Mouse (Mus musculus) midbrain, embryonic 11.5 days (tissue): Measurements from ENCODE around the gene Lrp1. TPM values are rescaled to one million over a fixed set of nuclear protein-coding genes. Genes with fewer than 3 reads are reported as not detected.

Experiments used
- ATAC-seq: fragments of 200-750 bp; cut with Nextera tagmentation; 2 replicates; pipeline ENCODE4 v1.8.0; 2017; ENCODE audit warnings: moderate TSS enrichment, moderate library complexity; ENCODE audit not compliant: low FRiP score
- DNase-seq: peaks from one replicate; pipeline ENCODE4 v3.0.0; 2015; ENCODE audit warnings: low spot score; ENCODE audit errors: missing footprints
- H3K27ac ChIP-seq: fragments of 300-500 bp; sonication (generic); 2 replicates; pipeline ENCODE4 v1.5.1; 2014; ENCODE audit warnings: low read depth, low read length
- H3K27me3 ChIP-seq: fragments of 300-500 bp; sonication (generic); 2 replicates; pipeline ENCODE4 v1.6.1; 2014; ENCODE audit warnings: mild to moderate bottlenecking, low read length, moderate library complexity, mixed read lengths; ENCODE audit not compliant: control insufficient read depth, insufficient read depth
- H3K36me3 ChIP-seq: fragments of 300-500 bp; sonication (generic); 2 replicates; pipeline ENCODE4 v1.6.1; 2014; ENCODE audit warnings: mild to moderate bottlenecking, low read length, moderate library complexity, mixed read lengths; ENCODE audit not compliant: control insufficient read depth, insufficient read depth
- H3K4me1 ChIP-seq: fragments of 300-500 bp; sonication (generic); 2 replicates; pipeline ENCODE4 v1.6.1; 2014; ENCODE audit warnings: low read length; ENCODE audit not compliant: control insufficient read depth, insufficient read depth
- H3K4me2 ChIP-seq: fragments of 300-500 bp; sonication (generic); 2 replicates; pipeline ENCODE4 v1.6.1; 2014; ENCODE audit warnings: mild to moderate bottlenecking, moderate library complexity
- H3K4me3 ChIP-seq: fragments of 300-500 bp; sonication (generic); 2 replicates; pipeline ENCODE4 v1.5.1; 2014; ENCODE audit warnings: low read depth, low read length
- H3K9ac ChIP-seq: fragments of 300-500 bp; sonication (generic); 2 replicates; pipeline ENCODE4 v1.6.1; 2014; ENCODE audit warnings: low read length
- H3K9me3 ChIP-seq: fragments of 300-500 bp; sonication (generic); 2 replicates; pipeline ENCODE4 v1.6.1; 2016; ENCODE audit warnings: low read length; ENCODE audit not compliant: control insufficient read depth
- WGBS: fragments of 180-500 bp; shearing (Covaris S2); extraction: QIAGEN DNeasy Blood & Tissue Kit; methylation state at CpG from one replicate; pipeline ENCODE4 v1.1.7; 2014; 5-methylcytosine and 5-hydroxymethylcytosine counted together
- polyA plus RNA-seq: library from polyadenylated mRNA; unstranded; fragments of >200 nt; fragmentation: Nextera tagmentation; extraction: Ambion mirVana; gene quantifications from 2 replicates; pipeline ENCODE4 v1.2.1, GENCODE M21; 2014

Lrp1 gene
- polyA plus RNA-seq, 1 experiment from 2014 or later = 58.8 TPM

GRCm38 (mm10) chr10:127517941-127518340 lies 103.0 kb downstream of the Lrp1 start:
- WGBS = 90% methylated on average over 22 of the region's 22 CpGs
- H3K4me1 ChIP-seq = peaks cover 55% of the 10 kb centered on the region

GRCm38 (mm10) chr10:127516576-127517260 lies 104.2 kb downstream of the Lrp1 start:
- Histone ChIP-seq H3K9ac (peak overlapping the region; percentile 21; the same call in 1 of the 2 replicates), H3K4me1 (peaks cover 62% of the 10 kb centered on the region), H3K27ac (no peak overlapping the region; the same call in 1 of the 2 replicates), H3K4me2 (peak overlapping the region; percentile 29; the same call in 1 of the 2 replicates), H3K36me3 (peaks cover 10% of the 10 kb centered on the region), H3K27me3 (peaks cover 29% of the 10 kb centered on the region), H3K9me3 (no peaks in the 10 kb centered on the region), H3K4me3 (no peak overlapping the region)
- WGBS = 8% methylated on average over 30 of the region's 30 CpGs
- DNase-seq (peak; percentile 92), ATAC-seq (no peak)

More at GRCm38 (mm10) chr10:127517941-127518340, 103.0 kb downstream of the Lrp1 start:
- no peak overlapping the region for H3K27ac ChIP-seq
- peaks cover 25% of the 10 kb centered on the region for H3K27me3 ChIP-seq
- no peaks in the 10 kb centered on the region for H3K9me3 ChIP-seq
- H3K9ac ChIP-seq = no peak overlapping the region
- ATAC-seq (no peak), DNase-seq (no peak)
- no peak overlapping the region for H3K4me2 ChIP-seq
- no peak overlapping the region for H3K4me3 ChIP-seq
- H3K36me3 ChIP-seq = peaks cover 10% of the 10 kb centered on the region

DNA sequence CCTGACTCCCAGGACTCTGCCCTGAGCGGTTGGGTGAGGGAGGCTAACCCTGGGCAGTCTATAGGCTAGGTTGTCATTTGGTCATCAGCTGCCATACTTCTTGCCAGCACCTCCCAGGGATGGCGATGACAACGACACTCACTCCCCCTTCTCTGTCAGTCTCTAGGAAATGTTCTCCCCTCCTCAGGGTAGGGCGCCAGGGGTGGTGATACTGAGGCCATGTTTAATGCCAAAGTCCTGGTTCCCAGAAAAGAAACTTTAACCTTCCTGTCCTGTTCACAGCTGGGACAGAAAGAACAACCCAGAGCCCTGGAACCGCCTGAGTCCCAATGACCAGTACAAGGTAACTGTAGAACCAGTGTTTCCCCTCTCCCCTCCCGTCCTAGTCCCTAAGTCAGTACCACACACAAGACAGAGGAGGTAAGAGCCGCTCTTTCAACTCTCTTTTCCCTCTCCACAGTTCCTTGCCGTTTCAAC lies 104.9 kb downstream of the Lrp1 start:
- Histone ChIP-seq H3K4me3 (no peak overlapping the region), H3K9ac (no peak overlapping the region), H3K4me1 (peaks cover 60% of the 10 kb centered on the region), H3K27me3 (peaks cover 35% of the 10 kb centered on the region), H3K4me2 (no peak overlapping the region; the same call in 1 of the 2 replicates), H3K36me3 (peaks cover 10% of the 10 kb centered on the region), H3K27ac (no peak overlapping the region), H3K9me3 (no peaks in the 10 kb centered on the region)
- ATAC-seq = no peak
- peak; percentile 87 for DNase-seq
- 12% methylated on average over 8 of the region's 8 CpGs for WGBS

DNA sequence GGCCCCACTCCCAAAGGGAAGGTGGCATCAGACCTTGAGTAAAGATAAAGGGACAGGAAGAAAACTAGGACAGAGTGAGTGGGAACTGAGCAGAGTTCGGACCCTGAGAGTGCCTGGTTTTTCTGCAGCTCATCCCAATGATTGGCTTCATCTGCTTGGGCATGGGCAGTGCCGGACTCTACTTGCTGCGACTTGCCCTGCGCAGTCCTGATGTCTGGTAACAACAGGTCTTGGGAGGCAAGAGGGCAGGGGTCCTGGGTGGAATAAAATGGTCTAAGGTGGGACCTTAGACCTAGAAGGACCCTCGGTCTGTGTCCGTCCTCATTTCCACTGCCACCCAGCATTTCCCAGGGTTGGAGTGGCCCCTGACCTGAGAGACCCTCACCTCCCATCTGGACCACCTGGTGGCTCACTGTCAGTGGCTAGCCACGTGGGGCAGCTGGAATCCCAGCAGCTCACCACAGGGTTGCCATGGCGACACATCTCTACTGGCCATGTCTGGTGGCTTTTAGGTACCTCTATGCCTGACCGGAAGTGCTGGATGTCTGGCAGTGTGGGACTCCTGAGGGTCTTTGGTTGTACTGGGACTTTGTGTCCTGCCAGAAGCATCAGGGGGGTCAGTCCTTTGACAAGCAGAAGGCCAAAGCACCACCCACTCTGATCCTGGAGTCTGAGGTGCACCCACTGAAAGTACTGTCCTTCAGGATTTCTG lies 105.5 kb downstream of the Lrp1 start:
- peaks cover 41% of the 10 kb centered on the region for H3K27me3 ChIP-seq

DNA sequence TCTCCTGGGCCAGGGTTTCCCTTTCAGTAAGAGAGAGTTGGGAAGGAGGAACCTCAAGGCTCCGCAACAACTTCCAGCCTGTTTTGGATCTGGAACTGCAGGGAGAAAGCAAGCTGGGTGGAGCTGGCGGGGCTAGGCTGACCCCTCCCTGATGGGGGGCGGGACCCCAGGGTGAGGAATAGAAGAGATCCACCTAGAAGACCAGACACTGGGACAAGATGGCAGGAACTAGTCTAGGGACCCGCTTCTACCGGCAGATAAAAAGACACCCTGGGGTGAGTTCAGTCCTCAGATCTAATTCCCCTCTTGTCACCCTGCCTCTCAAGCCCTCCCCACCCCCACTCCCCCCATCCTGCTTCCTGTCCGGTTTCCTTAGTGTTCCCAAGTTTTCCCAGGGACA lies 106.2 kb downstream of the Lrp1 start, which contains the start of gene Ndufa4l2:
TSS of gene Ndufa4l2 (plus strand) at position 204 of the 400 bp plus-strand sequence.
- peaks cover 47% of the 10 kb centered on the region for H3K27me3 ChIP-seq
- peaks cover 62% of the 10 kb centered on the region for H3K4me1 ChIP-seq
- WGBS = 8% methylated on average over 6 of the region's 6 CpGs
- ATAC-seq (no peak), DNase-seq (peak; percentile 90)
- H3K9me3 ChIP-seq = no peaks in the 10 kb centered on the region
- H3K9ac ChIP-seq = peak within 1 kb of the TSS; percentile 45
- peak within 1 kb of the TSS; percentile 34 for H3K4me2 ChIP-seq
- H3K36me3 ChIP-seq = peaks cover 10% of the 10 kb centered on the region
- H3K4me3 ChIP-seq = no peak within 1 kb of the TSS
- peak within 1 kb of the TSS; percentile 64; the same call in 1 of the 2 replicates for H3K27ac ChIP-seq

More for the DNA sequence above, 105.5 kb downstream of the Lrp1 start:
- Histone ChIP-seq H3K4me2 (no peak overlapping the region; the same call in 1 of the 2 replicates), H3K4me1 (peaks cover 60% of the 10 kb centered on the region), H3K9me3 (no peaks in the 10 kb centered on the region), H3K9ac (no peak overlapping the region), H3K27ac (no peak overlapping the region), H3K4me3 (no peak overlapping the region), H3K36me3 (peaks cover 10% of the 10 kb centered on the region)
- peak; percentile 85 for DNase-seq
- ATAC-seq = no peak
- 23% methylated on average over 9 of the region's 9 CpGs for WGBS

GRCm38 (mm10) chr10:127514111-127514698 lies 106.7 kb downstream of the Lrp1 start:
- Histone ChIP-seq H3K27me3 (peaks cover 53% of the 10 kb centered on the region), H3K4me1 (peaks cover 68% of the 10 kb centered on the region), H3K36me3 (peaks cover 7% of the 10 kb centered on the region), H3K9me3 (no peaks in the 10 kb centered on the region), H3K4me2 (peak overlapping the region; percentile 34), H3K4me3 (no peak overlapping the region), H3K9ac (peak overlapping the region; percentile 45), H3K27ac (peak overlapping the region; percentile 64; the same call in 1 of the 2 replicates)
- ATAC-seq (no peak), DNase-seq (peak; percentile 91)
- 9% methylated on average over 13 of the region's 13 CpGs for WGBS

GRCm38 (mm10) chr10:127513501-127514091 lies 107.4 kb downstream of the Lrp1 start:
- under 1% methylated on average over 15 of the region's 16 CpGs for WGBS
- H3K27me3 ChIP-seq = peaks cover 54% of the 10 kb centered on the region

DNA sequence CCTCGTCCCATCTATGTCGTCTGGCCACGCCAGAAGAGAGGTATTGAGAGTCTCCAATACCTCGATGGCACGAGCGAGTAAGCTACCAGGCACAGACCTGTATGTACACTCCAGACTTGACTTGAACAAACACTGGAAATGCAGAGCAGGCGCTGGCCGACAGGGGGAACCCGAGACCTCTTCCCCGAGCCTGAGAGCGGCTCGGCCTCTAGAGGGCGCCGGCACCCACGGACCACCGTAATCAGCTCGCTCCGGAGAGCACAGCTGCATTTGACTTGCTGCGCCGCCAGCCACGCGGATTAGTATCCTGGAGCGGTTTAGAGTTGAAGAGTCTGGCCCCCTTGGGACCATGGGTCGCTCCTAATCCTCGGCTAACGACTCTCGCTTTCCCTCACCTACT lies 108.1 kb downstream of the Lrp1 start:
- Histone ChIP-seq H3K27ac (peak overlapping the region; percentile 64), H3K9ac (peak overlapping the region; percentile 62; the same call in 1 of the 2 replicates), H3K9me3 (no peaks in the 10 kb centered on the region), H3K27me3 (peaks cover 58% of the 10 kb centered on the region), H3K4me2 (peak overlapping the region; percentile 72), H3K4me3 (peak overlapping the region; percentile 34), H3K36me3 (peaks cover 2% of the 10 kb centered on the region), H3K4me1 (peaks cover 75% of the 10 kb centered on the region)
- DNase-seq (peak; percentile 100), ATAC-seq (peak; percentile 56)
- under 1% methylated on average over 27 of the region's 27 CpGs for WGBS

More at GRCm38 (mm10) chr10:127513501-127514091, 107.4 kb downstream of the Lrp1 start:
- Histone ChIP-seq H3K36me3 (peaks cover 4% of the 10 kb centered on the region), H3K4me3 (peak overlapping the region; percentile 12; the same call in 1 of the 2 replicates), H3K4me1 (peaks cover 69% of the 10 kb centered on the region), H3K27ac (peak overlapping the region; percentile 64), H3K9me3 (no peaks in the 10 kb centered on the region), H3K4me2 (peak overlapping the region; percentile 34), H3K9ac (peak overlapping the region; percentile 45)
- ATAC-seq = peak; percentile 20
- peak; percentile 95 for DNase-seq
